Mouse (Mus musculus) thymus, adult 2 months (tissue): ENCODE measurements at regions not wholly inside any gene's neighbourhood (a gene's known extent, or its start where the extent isn't known, plus 50 kb on each side); places are given as distances from the start of the nearest gene placed in this dataset.

ENCODE experiments used
- DNase-seq: peaks from one replicate; pipeline ENCODE4 v3.0.0; 2021
- H3K27ac ChIP-seq: fragments of 200-500 bp; 2 replicates; pipeline ENCODE4 v1.5.1; 2012; ENCODE audit warnings: low read length, control low read depth; ENCODE audit not compliant: control insufficient read depth, insufficient read depth
- H3K27me3 ChIP-seq: fragments of 200-500 bp; 2 replicates; pipeline ENCODE4 v1.6.1; 2012; ENCODE audit warnings: mild to moderate bottlenecking, low read length, moderate library complexity, mixed read lengths; ENCODE audit not compliant: control insufficient read depth, insufficient read depth
- H3K36me3 ChIP-seq: fragments of 200-500 bp; 2 replicates; pipeline ENCODE4 v1.6.1; 2012; ENCODE audit warnings: mild to moderate bottlenecking, low read length, moderate library complexity; ENCODE audit not compliant: control insufficient read depth, insufficient read depth
- H3K4me1 ChIP-seq: fragments of 200-500 bp; replicated peaks from 2 replicates; pipeline ENCODE4 v1.6.1; 2012; ENCODE audit warnings: low read length; ENCODE audit not compliant: control insufficient read depth, insufficient read depth
- H3K4me3 ChIP-seq: fragments of 200-500 bp; 2 replicates; pipeline ENCODE4 v1.5.1; 2012; ENCODE audit warnings: mild to moderate bottlenecking, low read length, control low read depth, moderate library complexity; ENCODE audit not compliant: control insufficient read depth, insufficient read depth
- CTCF ChIP-seq: fragments of 200-500 bp; IDR thresholded peaks from 2 replicates; pipeline ENCODE4 v1.5.1; 2012; ENCODE audit warnings: mild to moderate bottlenecking, control low read depth, low read length, moderate library complexity, borderline replicate concordance; ENCODE audit not compliant: control insufficient read depth, poor library complexity, insufficient read depth; ENCODE audit errors: extremely low read depth
- POLR2A ChIP-seq: fragments of 200-500 bp; IDR thresholded peaks from 2 replicates; pipeline ENCODE4 v1.6.1; 2012; ENCODE audit warnings: mild to moderate bottlenecking, low read length, control low read depth, moderate library complexity; ENCODE audit not compliant: control insufficient read depth, poor library complexity, insufficient read depth; ENCODE audit errors: extremely low read depth
- WGBS: fragments of 180-500 bp; shearing (Covaris S2); methylation state at CpG from one replicate; pipeline ENCODE4 v1.1.7; 2018; 5-methylcytosine and 5-hydroxymethylcytosine counted together

DNA sequence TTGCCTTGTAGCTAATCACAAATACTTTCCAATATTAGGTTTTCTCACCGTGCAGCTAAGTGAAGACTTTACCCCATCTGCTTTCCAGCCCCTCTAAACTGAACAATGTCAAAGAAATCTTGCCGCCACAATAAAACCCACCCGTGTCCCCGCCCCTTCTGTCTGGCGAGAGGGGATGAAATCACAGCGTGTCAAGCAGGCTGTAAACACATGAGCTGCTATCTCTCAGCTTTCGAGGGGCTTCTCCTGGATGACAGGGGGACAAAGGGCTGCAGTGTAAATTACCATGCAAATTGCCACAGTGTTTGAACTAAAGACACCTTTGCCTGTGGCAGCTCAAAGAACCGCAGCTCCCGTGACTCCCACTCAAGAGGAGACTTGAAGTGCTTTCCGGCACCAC, 134.3 kb downstream of the Slc4a3 start:
- 44% methylated on average over 10 of the region's 10 CpGs for WGBS
- TF ChIP-seq POLR2A (no peak), CTCF (no peak)

DNA sequence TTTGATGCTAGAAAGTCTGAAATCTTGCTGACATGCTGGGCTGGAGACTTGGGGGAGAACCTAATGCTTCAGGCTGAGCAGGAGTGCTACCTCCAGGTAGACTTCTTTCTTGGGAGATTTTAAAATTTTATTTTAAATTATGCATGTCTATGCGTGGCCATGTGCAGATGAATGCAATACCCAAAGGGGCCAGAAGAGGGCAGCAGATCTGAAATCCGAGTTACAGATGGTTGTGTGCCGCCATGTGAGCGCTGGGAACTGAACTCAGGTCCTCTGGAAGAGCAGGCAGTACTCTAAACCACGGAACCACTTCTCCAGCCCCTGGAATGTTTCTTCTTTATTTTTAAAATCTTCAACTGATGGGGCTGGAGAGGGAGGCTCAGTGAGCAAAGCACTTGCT, 135.8 kb downstream of the Slc4a3 start:
- no peak overlapping the region for H3K27ac ChIP-seq
- no peaks in the 10 kb centered on the region for H3K27me3 ChIP-seq
- H3K36me3 ChIP-seq, result no peaks in the 10 kb centered on the region
- WGBS, result 91% methylated on average over 5 of the region's 5 CpGs
- no peaks in the 10 kb centered on the region for H3K4me1 ChIP-seq
- no peak for TF ChIP-seq POLR2A
- no peak for TF ChIP-seq CTCF
- H3K4me3 ChIP-seq, result no peak overlapping the region
- DNase-seq, result no peak

More for the DNA sequence above, 134.3 kb downstream of the Slc4a3 start:
- Histone ChIP-seq H3K36me3 (no peaks in the 10 kb centered on the region), H3K27me3 (no peaks in the 10 kb centered on the region), H3K27ac (no peak overlapping the region), H3K4me3 (no peak overlapping the region), H3K4me1 (no peaks in the 10 kb centered on the region)
- DNase-seq, result no peak

DNA sequence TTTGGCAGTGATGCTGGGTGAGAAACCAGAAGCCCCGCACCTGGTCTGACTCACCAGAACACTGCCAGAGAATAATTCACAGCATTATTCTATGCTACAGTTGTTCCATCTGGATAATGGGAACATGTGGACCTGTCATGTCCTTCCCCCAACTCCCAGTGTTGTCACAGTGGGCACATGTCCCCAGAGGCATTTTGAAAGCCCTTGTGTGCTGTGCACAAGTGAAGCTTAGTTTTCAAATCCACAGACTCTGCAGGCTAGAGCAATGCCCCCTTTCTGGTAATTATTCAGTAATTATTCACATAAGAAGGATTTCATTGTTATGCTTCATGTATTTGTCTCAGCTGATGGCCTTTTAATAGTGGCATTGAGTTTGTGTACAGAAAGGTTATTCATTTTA, 146.7 kb downstream of the Slc4a3 start:
- Histone ChIP-seq H3K27me3 (no peaks in the 10 kb centered on the region), H3K4me3 (no peak overlapping the region), H3K36me3 (no peaks in the 10 kb centered on the region), H3K27ac (no peak overlapping the region), H3K4me1 (no peaks in the 10 kb centered on the region)
- 88% methylated on average over 1 of the region's 1 CpGs for WGBS
- TF ChIP-seq CTCF, result no peak
- no peak for TF ChIP-seq POLR2A
- no peak for DNase-seq

DNA sequence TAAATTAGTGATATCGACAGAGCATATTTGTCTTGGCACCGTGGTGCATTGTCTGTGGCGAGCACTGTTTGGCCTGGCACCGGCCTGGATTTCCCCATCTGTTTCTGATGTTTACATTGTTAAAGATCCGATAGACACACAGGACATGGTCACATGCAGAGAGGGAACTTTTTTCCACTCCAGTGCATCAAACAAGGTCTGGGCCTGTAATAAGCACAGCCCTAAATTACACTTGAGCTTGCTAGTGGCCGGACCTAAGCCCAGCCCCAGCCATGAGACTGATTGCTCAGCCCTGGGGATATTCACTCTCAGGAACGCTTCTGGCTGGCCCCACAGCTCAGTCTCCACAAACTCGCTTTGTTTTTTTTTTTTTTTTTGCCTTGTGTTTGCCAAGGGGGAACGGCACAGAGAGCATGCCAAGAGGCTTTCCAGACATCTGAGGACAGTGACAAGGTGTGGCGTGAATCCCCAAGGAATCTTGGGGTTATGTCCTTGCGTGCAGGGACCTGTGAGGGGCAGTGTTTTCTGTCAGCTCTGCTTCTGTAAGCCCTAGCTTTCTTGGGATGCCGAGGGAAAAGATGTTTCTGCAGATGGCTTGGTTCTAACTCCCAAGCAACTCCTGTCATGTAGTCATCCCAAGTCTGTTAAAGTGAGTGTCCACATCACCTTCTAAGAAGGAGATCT, 147.3 kb downstream of the Slc4a3 start:
- Histone ChIP-seq H3K27me3 (no peaks in the 10 kb centered on the region), H3K36me3 (no peaks in the 10 kb centered on the region), H3K27ac (no peak overlapping the region), H3K4me3 (no peak overlapping the region), H3K4me1 (no peaks in the 10 kb centered on the region)
- TF ChIP-seq POLR2A (no peak), CTCF (no peak)
- 78% methylated on average over 12 of the region's 12 CpGs for WGBS
- no peak for DNase-seq

DNA sequence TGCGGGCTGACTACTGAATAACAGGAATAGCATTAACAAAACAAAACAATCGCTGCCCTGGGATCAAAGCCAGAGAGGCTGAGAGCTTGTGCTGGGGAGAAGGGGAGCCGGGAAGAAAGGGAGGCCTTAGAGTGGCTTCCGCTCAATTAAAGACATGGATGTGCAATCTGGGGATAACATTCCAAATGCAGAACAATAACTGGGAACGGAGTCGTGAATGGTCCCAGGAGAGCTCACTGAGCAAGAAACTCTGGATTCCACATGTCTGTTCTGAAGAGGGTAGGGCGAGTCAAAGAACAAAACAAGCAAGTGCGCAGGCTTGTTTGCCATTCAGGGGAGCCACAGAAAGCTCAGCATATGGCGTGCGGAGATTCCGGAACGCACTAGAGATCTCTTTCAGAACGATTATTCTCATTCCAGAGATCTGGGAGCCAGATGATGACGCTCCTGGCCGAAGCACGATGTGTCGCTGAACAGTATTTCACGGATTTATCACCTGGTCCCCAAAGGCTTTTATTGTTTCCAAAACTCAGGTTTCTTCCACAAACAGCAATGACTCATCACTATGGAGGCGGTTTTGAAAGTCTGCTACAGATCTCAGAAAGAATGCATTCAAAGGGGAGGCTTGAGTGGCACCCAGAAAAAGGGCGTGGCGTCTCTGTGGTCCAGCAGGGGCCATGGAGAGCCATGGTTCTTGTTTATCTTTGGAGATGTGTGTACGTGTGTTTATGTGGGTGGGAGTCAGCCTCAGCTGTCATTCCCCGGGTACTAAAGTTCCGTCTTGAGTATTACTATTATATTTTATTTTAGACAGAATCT, 159.0 kb downstream of the Slc4a3 start:
- H3K4me1 ChIP-seq, result no peaks in the 10 kb centered on the region
- H3K36me3 ChIP-seq, result no peaks in the 10 kb centered on the region
- H3K4me3 ChIP-seq, result no peak overlapping the region
- no peak for DNase-seq
- 58% methylated on average over 24 of the region's 24 CpGs for WGBS
- TF ChIP-seq POLR2A (no peak), CTCF (no peak)
- H3K27me3 ChIP-seq, result no peaks in the 10 kb centered on the region
- H3K27ac ChIP-seq, result no peak overlapping the region

DNA sequence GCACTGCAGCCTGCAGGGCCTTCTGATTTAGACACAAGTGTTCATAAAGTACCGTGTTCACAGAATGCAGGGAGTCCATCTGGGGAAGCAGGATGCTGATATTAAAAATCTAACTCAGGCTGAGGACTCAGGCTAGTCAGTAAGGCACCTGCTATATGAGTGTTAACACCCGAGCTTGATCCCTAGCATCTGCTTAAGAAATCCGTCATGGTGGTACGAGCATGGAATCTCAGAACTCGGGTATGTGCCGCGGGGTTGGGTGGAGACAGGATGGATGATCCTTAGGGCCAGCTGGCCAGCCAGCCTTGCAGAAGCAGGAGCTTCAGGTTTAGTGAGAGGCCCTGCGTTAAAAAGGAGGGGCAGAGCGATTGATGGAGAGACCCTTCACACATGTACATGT, 160.1 kb downstream of the Slc4a3 start:
- no peak for DNase-seq
- no peak overlapping the region for H3K4me3 ChIP-seq
- no peaks in the 10 kb centered on the region for H3K27me3 ChIP-seq
- no peaks in the 10 kb centered on the region for H3K4me1 ChIP-seq
- no peaks in the 10 kb centered on the region for H3K36me3 ChIP-seq
- H3K27ac ChIP-seq, result no peak overlapping the region
- 95% methylated on average over 9 of the region's 9 CpGs for WGBS
- no peak for TF ChIP-seq CTCF
- TF ChIP-seq POLR2A, result no peak
